Mouse (Mus musculus) urinary bladder, adult 18-20 months (tissue): ENCODE measurements at regions not wholly inside any gene's neighbourhood (a gene's known extent, or its start where the extent isn't known, plus 50 kb on each side); places are given as distances from the start of the nearest gene placed in this dataset.
"Not testable (repeated sequence)": the region's sequence is repeated elsewhere in the genome, so short reads cannot be mapped to it uniquely, and the experiment has no call there.

Experiments
- DNase-seq, 2 experiments: peaks; one replicate each; pipeline ENCODE4 v3.0.0; 2022; ENCODE audit warnings: low spot score in 2 of 2, mixed read lengths in 2 of 2

- DNase-seq: peak; percentile 11 to 41
Measured at GRCm38 (mm10) chr4:145774241-145774761, 94.3 kb upstream of the Zfp986 start.

DNA sequence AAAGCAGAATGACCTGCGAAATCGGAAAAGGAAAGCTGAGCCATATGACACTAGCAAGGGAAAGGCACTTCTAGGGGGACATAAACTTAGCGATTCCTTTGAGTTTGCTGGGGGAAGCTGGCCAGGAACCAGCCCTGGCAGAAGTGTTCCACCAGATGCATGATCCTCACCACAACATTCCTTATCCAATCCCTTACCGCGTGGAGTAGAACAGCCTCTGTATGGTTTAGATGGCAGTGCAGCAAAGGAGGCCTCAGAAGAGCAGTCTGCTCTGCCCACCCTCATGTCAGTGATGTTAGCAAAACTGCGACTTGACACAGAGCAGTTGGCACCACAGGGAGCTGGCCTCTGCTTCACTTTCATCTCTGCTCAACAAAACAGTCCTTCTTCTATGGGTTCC lies 93.7 kb upstream of the Zfp986 start:
- not testable (repeated sequence) for DNase-seq

DNA sequence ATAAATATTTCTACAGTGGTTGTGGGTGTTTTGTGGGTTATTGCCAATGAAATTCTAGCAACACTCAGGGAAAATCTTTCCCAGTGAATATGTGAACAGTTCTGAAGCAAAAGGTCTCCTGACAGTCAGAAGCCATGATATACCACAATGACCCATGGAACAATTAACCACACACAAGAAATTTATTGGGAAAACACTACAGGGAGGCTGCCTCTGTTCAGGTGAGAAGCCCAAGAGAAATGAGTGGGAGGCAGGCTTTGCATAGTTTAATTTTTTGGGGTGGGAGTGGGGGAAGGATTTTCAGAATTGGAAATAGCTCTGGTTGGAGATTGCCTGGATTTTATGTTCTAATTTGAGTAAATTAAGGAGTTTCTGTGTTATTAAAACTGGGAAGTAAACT lies 92.1 kb upstream of the Zfp986 start:
- not testable (repeated sequence) for DNase-seq

GRCm38 (mm10) chr4:145781281-145781896 lies 87.2 kb upstream of the Zfp986 start:
- DNase-seq: not testable (repeated sequence)

DNA sequence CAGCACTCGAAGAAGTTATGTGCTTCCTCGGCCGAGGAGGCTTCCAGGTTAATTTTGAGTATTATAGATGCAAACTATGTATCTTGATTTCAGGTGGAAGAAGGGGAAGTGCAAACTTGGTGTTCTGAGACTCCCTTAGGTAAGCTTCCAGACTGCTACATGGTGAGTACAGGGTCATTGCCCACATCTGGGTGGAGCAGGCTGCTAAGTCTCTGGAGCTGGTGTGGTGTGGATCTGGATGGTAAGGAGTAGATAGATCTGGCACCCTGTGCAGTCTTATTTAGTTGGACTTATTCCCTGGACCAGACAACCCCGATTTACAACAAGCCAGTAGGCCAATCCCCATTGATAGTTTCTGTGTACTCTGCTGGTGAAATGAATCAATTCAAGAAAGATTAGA lies 53.9 kb upstream of the Zfp986 start:
- not testable (repeated sequence) for DNase-seq
